Mouse (Mus musculus) kidney, embryonic 14.5 days (tissue): ENCODE results near the gene Cds1. TPM values are rescaled to one million over a fixed set of nuclear protein-coding genes. Genes with fewer than 3 reads are reported as not detected.

ENCODE experiments used
- ATAC-seq: fragments of 200-750 bp; cut with Nextera tagmentation; 2 replicates; pipeline ENCODE4 v1.8.0; 2017; ENCODE audit warnings: moderate number of reproducible peaks, mild to moderate bottlenecking, moderate TSS enrichment, moderate library complexity; ENCODE audit not compliant: low FRiP score, low TSS enrichment
- H3K27ac ChIP-seq: fragments of 300-500 bp; sonication (generic); 2 replicates; pipeline ENCODE4 v1.5.1; 2014; ENCODE audit warnings: low read depth, mild to moderate bottlenecking, low read length, moderate library complexity, mixed read lengths
- H3K27me3 ChIP-seq: fragments of 300-500 bp; sonication (generic); 2 replicates; pipeline ENCODE4 v1.6.1; 2014; ENCODE audit warnings: mild to moderate bottlenecking, low read length; ENCODE audit not compliant: control insufficient read depth, insufficient read depth
- H3K36me3 ChIP-seq: fragments of 300-500 bp; sonication (generic); 2 replicates; pipeline ENCODE4 v1.6.1; 2014; ENCODE audit warnings: low read length, mixed read lengths; ENCODE audit not compliant: control insufficient read depth, insufficient read depth
- H3K4me1 ChIP-seq: fragments of 300-500 bp; sonication (generic); 2 replicates; pipeline ENCODE4 v1.6.1; 2014; ENCODE audit warnings: low read length, mixed read lengths; ENCODE audit not compliant: control insufficient read depth, insufficient read depth
- H3K4me2 ChIP-seq: fragments of 300-500 bp; sonication (generic); replicated peaks from 2 replicates; pipeline ENCODE4 v1.6.1; 2014; ENCODE audit warnings: low read depth, mild to moderate bottlenecking, low read length
- H3K4me3 ChIP-seq: fragments of 300-500 bp; sonication (generic); 2 replicates; pipeline ENCODE4 v1.5.1; 2014; ENCODE audit warnings: mild to moderate bottlenecking, low read length
- H3K9ac ChIP-seq: fragments of 300-500 bp; sonication (generic); 2 replicates; pipeline ENCODE4 v1.6.1; 2014; ENCODE audit warnings: low read depth, mild to moderate bottlenecking, low read length, moderate library complexity
- H3K9me3 ChIP-seq: fragments of 300-500 bp; sonication (generic); 2 replicates; pipeline ENCODE4 v1.6.1; 2016; ENCODE audit warnings: low read length; ENCODE audit not compliant: control insufficient read depth
- WGBS: fragments of 180-500 bp; shearing (Covaris S2); extraction: QIAGEN DNeasy Blood & Tissue Kit; methylation state at CpG from one replicate; pipeline ENCODE4 v1.1.7; 2014; 5-methylcytosine and 5-hydroxymethylcytosine counted together
- polyA plus RNA-seq: library from polyadenylated mRNA; unstranded; fragments of >200 nt; fragmentation: Nextera tagmentation; extraction: Ambion mirVana; gene quantifications from 2 replicates; pipeline ENCODE4 v1.2.1, GENCODE M21; 2014

Gene Cds1
- polyA plus RNA-seq, 1 experiment from 2014 or later, result 10.9 TPM

- Histone ChIP-seq H3K27ac (no peak overlapping the region), H3K36me3 (no peaks in the 10 kb centered on the region), H3K4me2 (peak overlapping the region; percentile 100), H3K9me3 (no peaks in the 10 kb centered on the region), H3K4me3 (peak overlapping the region; percentile 77; the same call in 1 of the 2 replicates), H3K9ac (no peak overlapping the region), H3K4me1 (0 out of 2 replicates have a peak, but pooled peaks cover 4% of the 10 kb centered on the region), H3K27me3 (peaks cover 19% of the 10 kb centered on the region)
- no peak for ATAC-seq
- 21% methylated on average over 6 of the region's 6 CpGs for WGBS
Observed at GRCm38 (mm10) chr5:101766248-101766647, 1.3 kb downstream of the Cds1 start.

- Histone ChIP-seq H3K27me3 (peaks cover 19% of the 10 kb centered on the region), H3K36me3 (no peaks in the 10 kb centered on the region), H3K4me2 (no peak overlapping the region), H3K4me3 (no peak overlapping the region), H3K4me1 (0 out of 2 replicates have a peak, but pooled peaks cover 4% of the 10 kb centered on the region), H3K9ac (no peak overlapping the region), H3K27ac (no peak overlapping the region), H3K9me3 (no peaks in the 10 kb centered on the region)
- WGBS, result 78% methylated on average over 5 of the region's 5 CpGs
- no peak for ATAC-seq
Observed at GRCm38 (mm10) chr5:101767086-101767485, 2.2 kb downstream of the Cds1 start.

GRCm38 (mm10) chr5:101767486-101767885, 2.6 kb downstream of the Cds1 start:
- Histone ChIP-seq H3K4me1 (0 out of 2 replicates have a peak, but pooled peaks cover 4% of the 10 kb centered on the region), H3K36me3 (no peaks in the 10 kb centered on the region), H3K9me3 (no peaks in the 10 kb centered on the region), H3K4me2 (no peak overlapping the region), H3K4me3 (no peak overlapping the region), H3K27ac (no peak overlapping the region), H3K27me3 (peaks cover 19% of the 10 kb centered on the region), H3K9ac (no peak overlapping the region)
- no peak for ATAC-seq
- WGBS, result 81% methylated on average over 6 of the region's 6 CpGs

DNA sequence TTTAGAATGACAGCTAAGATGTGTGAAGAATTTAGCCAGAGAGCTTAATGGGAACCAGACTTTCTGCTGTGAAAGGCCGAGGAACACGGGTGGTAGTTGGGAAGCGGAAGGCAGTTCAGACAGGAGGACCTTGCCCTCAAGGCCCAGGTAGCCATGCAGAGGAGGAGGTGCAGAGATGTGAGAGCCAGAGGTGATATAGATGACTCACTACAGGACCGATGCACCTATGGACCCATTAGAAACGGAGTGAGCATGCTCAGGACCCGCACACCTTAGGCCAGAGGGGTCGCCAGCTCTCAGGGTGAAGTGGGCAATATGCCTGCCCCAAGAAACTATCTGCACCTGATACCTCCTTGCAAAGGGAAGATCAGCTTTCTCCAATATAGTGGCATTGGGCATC, 3.6 kb downstream of the Cds1 start:
- Histone ChIP-seq H3K27me3 (peaks cover 19% of the 10 kb centered on the region), H3K4me3 (no peak overlapping the region), H3K27ac (no peak overlapping the region), H3K9me3 (no peaks in the 10 kb centered on the region), H3K4me1 (0 out of 2 replicates have a peak, but pooled peaks cover 4% of the 10 kb centered on the region), H3K9ac (no peak overlapping the region), H3K4me2 (no peak overlapping the region), H3K36me3 (no peaks in the 10 kb centered on the region)
- no peak for ATAC-seq
- 91% methylated on average over 7 of the region's 7 CpGs for WGBS

DNA sequence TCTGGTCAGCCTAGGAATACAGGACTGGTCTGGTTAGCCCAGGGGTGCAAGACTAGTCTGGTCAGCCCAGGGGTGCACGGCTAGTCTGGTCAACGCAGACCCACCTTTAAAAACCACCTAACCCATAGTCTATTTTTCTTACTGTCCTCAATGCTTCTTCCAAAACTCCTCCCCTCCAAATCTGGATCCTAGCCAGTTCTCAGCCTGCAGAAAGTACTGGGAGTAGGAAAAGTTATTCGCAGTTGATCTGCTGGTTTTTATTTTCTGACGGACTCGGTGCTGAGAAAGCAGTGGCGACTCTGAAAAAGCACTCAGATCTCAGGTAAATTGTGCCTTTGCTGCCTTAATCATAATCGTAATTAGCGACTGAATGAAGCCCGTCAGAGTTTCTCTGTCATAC, 7.7 kb downstream of the Cds1 start:
- Histone ChIP-seq H3K4me1 (no peaks in the 10 kb centered on the region), H3K36me3 (no peaks in the 10 kb centered on the region), H3K4me3 (no peak overlapping the region), H3K9ac (no peak overlapping the region), H3K4me2 (no peak overlapping the region), H3K27me3 (0 out of 2 replicates have a peak, but pooled peaks cover 1% of the 10 kb centered on the region), H3K27ac (no peak overlapping the region), H3K9me3 (no peaks in the 10 kb centered on the region)
- WGBS, result 84% methylated on average over 9 of the region's 9 CpGs
- no peak for ATAC-seq

- H3K9ac ChIP-seq, result no peak overlapping the region
- no peak overlapping the region for H3K4me3 ChIP-seq
- no peaks in the 10 kb centered on the region for H3K9me3 ChIP-seq
- 94% methylated on average over 8 of the region's 8 CpGs for WGBS
- no peak overlapping the region for H3K27ac ChIP-seq
- H3K27me3 ChIP-seq, result no peaks in the 10 kb centered on the region
- H3K4me1 ChIP-seq, result no peaks in the 10 kb centered on the region
- no peaks in the 10 kb centered on the region for H3K36me3 ChIP-seq
- no peak for ATAC-seq
- H3K4me2 ChIP-seq, result no peak overlapping the region
Observed at GRCm38 (mm10) chr5:101775262-101775661, 10.3 kb downstream of the Cds1 start.

DNA sequence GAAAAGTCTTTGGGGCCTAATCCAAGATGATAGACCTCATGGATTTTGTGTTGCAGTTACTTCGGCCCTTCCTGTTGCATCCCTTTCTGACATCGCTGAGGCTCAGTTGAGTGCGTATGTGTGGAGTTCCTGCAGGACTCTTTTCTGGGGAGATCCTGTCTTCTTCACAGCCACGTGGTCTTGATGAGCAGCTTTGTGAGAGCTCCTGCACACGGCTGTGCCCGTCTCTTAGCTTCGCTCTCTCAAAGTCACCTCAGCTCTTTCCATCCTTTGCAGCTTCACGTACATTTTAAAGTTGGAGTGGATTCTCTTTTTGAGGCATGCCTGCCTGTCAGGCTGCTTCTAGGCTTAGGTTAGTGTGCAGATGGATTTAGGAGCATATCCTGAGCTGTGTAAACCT, 11.6 kb downstream of the Cds1 start:
- Histone ChIP-seq H3K27me3 (no peaks in the 10 kb centered on the region), H3K27ac (no peak overlapping the region), H3K4me1 (no peaks in the 10 kb centered on the region), H3K9me3 (no peaks in the 10 kb centered on the region), H3K4me2 (no peak overlapping the region), H3K36me3 (no peaks in the 10 kb centered on the region), H3K4me3 (no peak overlapping the region), H3K9ac (no peak overlapping the region)
- no peak for ATAC-seq
- 86% methylated on average over 8 of the region's 8 CpGs for WGBS

DNA sequence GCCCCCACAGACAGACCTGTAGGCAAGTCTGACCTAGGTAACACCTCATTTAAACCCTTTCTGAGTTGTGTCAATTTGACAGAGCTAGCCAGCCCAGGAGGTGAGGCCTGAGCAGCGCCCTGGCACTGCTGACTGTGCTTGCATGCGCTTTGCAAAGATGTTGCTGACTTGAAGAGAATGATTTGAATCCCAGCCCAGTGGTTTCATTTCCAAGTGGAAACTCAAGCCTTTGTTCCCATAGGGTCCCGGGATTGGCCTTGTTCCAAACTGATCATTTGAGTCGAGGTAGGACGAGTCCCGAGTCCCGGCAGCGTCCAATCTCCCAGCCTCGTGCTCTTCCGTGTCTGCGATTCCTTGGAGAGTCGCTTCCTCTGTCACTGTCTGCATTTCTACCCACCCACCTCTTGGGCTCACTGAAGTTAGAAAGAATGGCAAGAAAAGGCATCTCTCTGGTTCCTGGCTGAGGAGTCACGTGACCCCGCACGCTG, 14.5 kb downstream of the Cds1 start:
- Histone ChIP-seq H3K36me3 (no peaks in the 10 kb centered on the region), H3K27me3 (no peaks in the 10 kb centered on the region), H3K4me3 (no peak overlapping the region), H3K4me2 (no peak overlapping the region), H3K4me1 (no peaks in the 10 kb centered on the region), H3K9ac (no peak overlapping the region), H3K27ac (no peak overlapping the region), H3K9me3 (no peaks in the 10 kb centered on the region)
- WGBS, result 89% methylated on average over 15 of the region's 15 CpGs
- ATAC-seq, result no peak

GRCm38 (mm10) chr5:101780918-101781317, 16.0 kb downstream of the Cds1 start:
- ATAC-seq, result no peak
- Histone ChIP-seq H3K36me3 (no peaks in the 10 kb centered on the region), H3K9me3 (no peaks in the 10 kb centered on the region), H3K4me2 (no peak overlapping the region), H3K4me1 (no peaks in the 10 kb centered on the region), H3K27ac (no peak overlapping the region), H3K4me3 (no peak overlapping the region), H3K27me3 (no peaks in the 10 kb centered on the region), H3K9ac (no peak overlapping the region)
- 80% methylated on average over 4 of the region's 4 CpGs for WGBS
